Mouse (Mus musculus) midbrain, postnatal 0 days (tissue): ENCODE results near the gene 0610012G03Rik. TPM values are rescaled to one million over a fixed set of nuclear protein-coding genes. Genes with fewer than 3 reads are reported as not detected.

Experiments used
- ATAC-seq: fragments of 200-750 bp; cut with Nextera tagmentation; 2 replicates; pipeline ENCODE4 v1.8.0; 2017; ENCODE audit warnings: moderate number of reproducible peaks, mild to moderate bottlenecking, moderate TSS enrichment, moderate library complexity; ENCODE audit not compliant: low FRiP score
- DNase-seq: peaks from one replicate; pipeline ENCODE4 v3.0.0-alpha.2; 2015; ENCODE audit warnings: low spot score
- H3K27ac ChIP-seq: fragments of 300-500 bp; sonication (generic); 2 replicates; pipeline ENCODE4 v1.5.1; 2014; ENCODE audit warnings: low read depth, mild to moderate bottlenecking, low read length, mixed read lengths
- H3K27me3 ChIP-seq: fragments of 300-500 bp; sonication (generic); 2 replicates; pipeline ENCODE4 v1.6.1; 2014; ENCODE audit warnings: low read length, control low read depth, mixed read lengths; ENCODE audit not compliant: insufficient read depth
- H3K36me3 ChIP-seq: fragments of 300-500 bp; sonication (generic); 2 replicates; pipeline ENCODE4 v1.6.1; 2014; ENCODE audit warnings: low read length, control low read depth, mixed read lengths; ENCODE audit not compliant: insufficient read depth
- H3K4me1 ChIP-seq: fragments of 300-500 bp; sonication (generic); 2 replicates; pipeline ENCODE4 v1.6.1; 2014; ENCODE audit warnings: mild to moderate bottlenecking, control low read depth, antibody characterized with exemption, low read length, mixed read lengths; ENCODE audit not compliant: insufficient read depth
- H3K4me2 ChIP-seq: fragments of 300-500 bp; sonication (generic); 2 replicates; pipeline ENCODE4 v1.6.1; 2014; ENCODE audit warnings: low read depth, mild to moderate bottlenecking, low read length, mixed read lengths; ENCODE audit not compliant: poor library complexity, severe bottlenecking
- H3K4me3 ChIP-seq: fragments of 300-500 bp; sonication (generic); 2 replicates; pipeline ENCODE4 v1.5.1; 2014; ENCODE audit warnings: low read depth, mild to moderate bottlenecking, low read length, moderate library complexity
- H3K9ac ChIP-seq: fragments of 300-500 bp; sonication (generic); replicated peaks from 2 replicates; pipeline ENCODE4 v1.6.1; 2014; ENCODE audit warnings: mild to moderate bottlenecking, low read length, moderate library complexity, mixed read lengths; ENCODE audit not compliant: poor library complexity, severe bottlenecking
- H3K9me3 ChIP-seq: fragments of 300-500 bp; sonication (generic); 2 replicates; pipeline ENCODE4 v1.6.1; 2016; ENCODE audit warnings: low read length, control low read depth
- CTCF ChIP-seq: IDR thresholded peaks from 2 replicates; pipeline ENCODE4 v1.5.1; 2016; ENCODE audit warnings: antibody characterized with exemption, mild to moderate bottlenecking
- WGBS: fragments of 180-500 bp; shearing (Covaris S2); extraction: QIAGEN DNeasy Blood & Tissue Kit; methylation state at CpG from one replicate; pipeline ENCODE4 v1.1.7; 2014; 5-methylcytosine and 5-hydroxymethylcytosine counted together
- polyA plus RNA-seq: library from polyadenylated mRNA; unstranded; fragments of >200 nt; fragmentation: Nextera tagmentation; extraction: Ambion mirVana; gene quantifications from 2 replicates; pipeline ENCODE4 v1.2.1, GENCODE M21; 2015
- total RNA-seq: library from RNA; depleted of rRNA; stranded (reverse); fragments of >200 nt; gene quantifications from 2 replicates; pipeline ENCODE4 v1.2.3, GENCODE M21; 2014

Gene 0610012G03Rik
- total and polyA plus RNA-seq, 2 experiments from 2014 or later = 95.0 to 139 TPM

- peak overlapping the region; percentile 39 for H3K4me3 ChIP-seq
- peak overlapping the region; percentile 89; the same call in 1 of the 2 replicates for H3K27ac ChIP-seq
- peak; percentile 39 for DNase-seq
- no peaks in the 10 kb centered on the region for H3K27me3 ChIP-seq
- peak overlapping the region; percentile 80 for H3K4me2 ChIP-seq
- no peak for TF ChIP-seq CTCF
- peak overlapping the region; percentile 71 for H3K9ac ChIP-seq
- 0 out of 2 replicates have a peak, but pooled peaks cover 9% of the 10 kb centered on the region for H3K4me1 ChIP-seq
- WGBS = 5% methylated on average over 36 of the region's 36 CpGs
- H3K9me3 ChIP-seq = no peaks in the 10 kb centered on the region
- H3K36me3 ChIP-seq = no peaks in the 10 kb centered on the region
- ATAC-seq = peak; percentile 15; the same call in 1 of the 2 replicates
Observed at GRCm38 (mm10) chr16:31935091-31935979, 13.0 kb downstream of the 0610012G03Rik start.

- Histone ChIP-seq H3K4me2 (peak overlapping the region; percentile 80), H3K9ac (peak overlapping the region; percentile 71), H3K27ac (peak overlapping the region; percentile 89; the same call in 1 of the 2 replicates), H3K27me3 (no peaks in the 10 kb centered on the region), H3K36me3 (no peaks in the 10 kb centered on the region), H3K4me3 (peak overlapping the region; percentile 39; the same call in 1 of the 2 replicates), H3K9me3 (no peaks in the 10 kb centered on the region), H3K4me1 (0 out of 2 replicates have a peak, but pooled peaks cover 9% of the 10 kb centered on the region)
- 11% methylated on average over 13 of the region's 13 CpGs for WGBS
- peak; percentile 18 for DNase-seq
- ATAC-seq = no peak
- no peak for TF ChIP-seq CTCF
Observed at GRCm38 (mm10) chr16:31934550-31935010, 13.7 kb downstream of the 0610012G03Rik start.

DNA sequence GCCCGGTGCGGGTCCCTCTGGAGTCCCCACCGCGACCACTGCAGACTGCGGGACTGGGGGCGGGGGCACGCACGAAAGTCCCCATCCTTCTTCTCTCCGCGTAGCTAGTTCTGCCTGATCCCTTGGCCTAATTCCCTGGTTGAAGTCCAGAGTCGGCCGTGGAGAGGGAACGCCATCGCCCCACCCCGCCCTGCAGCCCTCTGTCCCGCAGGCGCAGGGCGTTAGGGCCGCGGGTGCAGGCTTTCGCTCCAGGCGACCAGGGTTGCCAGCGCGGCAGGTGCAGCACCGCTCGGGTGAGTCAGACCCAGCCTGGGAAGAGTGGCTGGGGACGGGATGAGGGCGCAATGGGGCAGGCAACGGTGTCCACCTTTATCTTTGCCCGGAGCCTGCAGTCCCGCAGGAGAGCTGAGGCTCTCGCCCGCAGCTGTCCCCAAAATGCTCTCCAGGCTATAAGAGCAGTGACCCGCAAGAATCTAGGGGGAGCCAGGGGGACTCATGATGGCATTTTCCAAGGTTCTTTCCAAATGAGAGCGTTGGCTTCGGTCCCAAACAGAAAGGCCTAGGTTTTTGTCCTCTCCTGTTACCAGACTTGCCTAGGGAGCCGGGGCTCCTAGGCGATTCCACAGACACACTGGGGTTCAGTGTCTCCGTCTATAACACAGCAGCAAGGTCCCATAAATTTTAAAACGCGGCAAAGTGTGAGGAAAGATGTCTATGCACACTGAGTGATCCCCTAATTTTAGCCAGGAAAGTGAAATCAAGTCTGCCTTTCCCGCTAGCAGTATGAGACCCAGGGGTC is 14.3 kb downstream of the 0610012G03Rik start, which contains the start of gene Pigz:
Pigz (plus strand) TSS at position 101 of the 799 bp plus-strand sequence.
- Histone ChIP-seq H3K27ac (peak within 1 kb of the TSS; percentile 89), H3K27me3 (no peaks in the 10 kb centered on the region), H3K9ac (peak within 1 kb of the TSS; percentile 71), H3K4me1 (0 out of 2 replicates have a peak, but pooled peaks cover 9% of the 10 kb centered on the region), H3K36me3 (no peaks in the 10 kb centered on the region), H3K9me3 (no peaks in the 10 kb centered on the region), H3K4me3 (peak within 1 kb of the TSS; percentile 39), H3K4me2 (peak within 1 kb of the TSS; percentile 80)
- WGBS = 7% methylated on average over 42 of the region's 42 CpGs
- ATAC-seq (0 out of 2 replicates have a peak, but pooled peaks have one; percentile 2), DNase-seq (peak; percentile 54)
- no peak for TF ChIP-seq CTCF

DNA sequence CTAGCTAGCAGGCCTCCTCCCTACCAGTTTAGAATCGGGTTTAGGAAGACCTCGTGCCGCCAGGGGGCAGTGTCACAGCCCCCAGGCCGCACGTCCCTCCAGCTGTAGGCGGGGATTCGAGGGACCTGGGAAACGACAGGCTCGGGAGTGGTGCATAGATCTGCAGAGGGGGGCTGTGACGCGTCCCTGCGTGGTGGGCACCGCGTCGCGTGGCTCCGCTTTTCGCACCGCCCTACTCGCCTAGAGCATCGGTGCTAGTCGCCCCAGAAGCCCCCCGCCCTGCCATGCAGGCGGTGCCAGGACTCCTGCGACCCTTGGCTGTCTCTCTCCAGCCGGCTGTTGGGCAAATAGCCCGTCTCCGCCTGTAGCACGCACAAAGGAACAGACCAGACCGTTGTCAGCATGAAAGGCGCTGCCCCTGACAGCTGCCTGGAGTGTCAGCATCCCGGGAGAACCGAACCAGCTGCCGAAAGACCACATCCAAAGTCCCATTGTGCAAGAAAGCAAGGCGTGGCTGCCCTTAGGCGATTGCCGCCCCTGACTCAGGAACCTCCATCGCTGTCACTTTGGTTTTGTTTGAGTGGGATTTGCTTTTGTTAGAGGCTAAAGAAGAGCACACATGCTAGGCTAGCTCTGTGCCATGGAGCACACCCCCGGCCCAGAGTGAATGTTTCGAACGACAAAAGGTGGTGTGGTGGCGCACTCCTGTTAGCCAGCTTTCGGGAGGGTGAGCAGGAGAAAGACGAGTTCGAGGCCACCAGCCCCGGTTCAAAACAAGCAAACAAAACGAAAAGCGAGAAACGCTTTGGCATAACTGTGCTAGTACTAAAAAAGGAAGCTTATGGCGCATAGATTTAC is 15.2 kb downstream of the 0610012G03Rik start:
- Histone ChIP-seq H3K9me3 (no peaks in the 10 kb centered on the region), H3K27ac (peak overlapping the region; percentile 89), H3K27me3 (no peaks in the 10 kb centered on the region), H3K36me3 (no peaks in the 10 kb centered on the region), H3K9ac (peak overlapping the region; percentile 71), H3K4me3 (peak overlapping the region; percentile 39), H3K4me1 (0 out of 2 replicates have a peak, but pooled peaks cover 9% of the 10 kb centered on the region), H3K4me2 (peak overlapping the region; percentile 80)
- under 1% methylated on average over 50 of the region's 50 CpGs for WGBS
- DNase-seq (peak; percentile 98), ATAC-seq (peak; percentile 96)
- TF ChIP-seq CTCF = peak; percentile 98

DNA sequence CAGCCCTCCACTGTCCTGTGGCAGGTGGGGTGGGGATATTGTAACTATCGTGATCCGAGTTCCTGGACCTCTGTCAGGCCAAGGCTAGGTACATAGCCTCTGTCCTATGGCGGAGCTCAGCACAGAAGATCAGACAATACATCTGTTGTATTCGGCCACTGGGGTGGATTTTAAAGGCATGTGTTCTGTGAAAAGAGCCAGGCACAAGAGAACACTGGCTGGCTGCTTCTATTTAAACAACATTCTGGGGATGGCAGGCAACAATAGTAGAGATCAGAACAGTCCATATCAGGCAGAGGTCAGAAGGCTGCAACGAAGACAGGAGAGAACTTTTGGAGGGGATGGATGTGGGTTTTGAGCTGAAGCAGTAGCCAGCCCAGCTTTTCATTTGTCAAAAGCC is 16.0 kb downstream of the 0610012G03Rik start:
- no peak overlapping the region for H3K4me2 ChIP-seq
- 41% methylated on average over 5 of the region's 5 CpGs for WGBS
- 0 out of 2 replicates have a peak, but pooled peaks cover 9% of the 10 kb centered on the region for H3K4me1 ChIP-seq
- H3K9me3 ChIP-seq = no peaks in the 10 kb centered on the region
- H3K36me3 ChIP-seq = no peaks in the 10 kb centered on the region
- peak; percentile 20; the same call in 1 of the 2 replicates for ATAC-seq
- DNase-seq = peak; percentile 15
- no peak overlapping the region for H3K4me3 ChIP-seq
- no peak for TF ChIP-seq CTCF
- H3K9ac ChIP-seq = 0 out of 2 replicates have a peak overlapping the region, but pooled peaks have one; percentile 24
- peak overlapping the region; percentile 89 for H3K27ac ChIP-seq
- no peaks in the 10 kb centered on the region for H3K27me3 ChIP-seq
